Comparison of ENCODE assay signal across 23 mouse cellular contexts in the genomic region with DNA sequence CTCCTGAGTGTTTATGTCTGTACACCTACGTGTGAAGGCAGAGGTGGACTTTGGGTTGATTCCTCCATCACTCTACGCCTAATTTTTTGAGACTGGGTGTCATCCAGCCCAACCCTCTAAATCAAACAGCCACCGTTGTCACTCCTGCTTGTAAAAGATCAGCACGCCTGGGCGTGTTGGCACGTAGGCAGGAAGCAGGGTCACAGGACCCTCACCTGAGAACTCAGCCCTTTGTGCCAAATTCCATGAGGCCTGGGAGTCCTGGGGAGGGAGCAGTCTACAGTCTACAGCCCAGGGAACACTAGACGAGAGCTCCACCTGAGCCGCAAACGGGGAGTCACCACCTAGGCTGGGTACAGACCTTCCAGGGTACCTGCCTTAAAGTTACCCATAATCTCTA. TPM values are rescaled to one million over a fixed set of nuclear protein-coding genes. Genes with fewer than 3 reads are reported as not detected.
DNase-seq lines count a peak whose midpoint lies in the region; ATAC-seq lines count a peak whose summit lies in the region.
"Had no signal": no experiment of that assay in that cellular context is flagged by ENCODE, and none has a peak within 500 bp of the region (broad histone marks: within the 10 kb centered on the region; RNA-seq: fewer than 3 reads in every experiment).

No protein-coding gene starts in this region.

- H3K36me3 ChIP-seq in heart, embryonic 11.5 days (ENCODE audit: control insufficient read depth, insufficient read depth, low read length): peaks cover 3% of the 10 kb centered on the region; the same call in 1 of the 2 replicates
- H3K36me3 ChIP-seq in kidney, embryonic 14.5 days (ENCODE audit: control insufficient read depth, insufficient read depth, low read length): no peaks in the 10 kb centered on the region
- 0 out of 2 replicates have a peak, but pooled peaks cover 6% of the 10 kb centered on the region for H3K36me3 ChIP-seq in stomach, embryonic 16.5 days (ENCODE audit: control insufficient read depth, insufficient read depth, low read length)

- no peaks in the 10 kb centered on the region for H3K9me3 ChIP-seq in heart, embryonic 11.5 days (replicated peaks; ENCODE audit: control insufficient read depth, low read length)
- H3K9me3 ChIP-seq in kidney, embryonic 14.5 days (ENCODE audit: control insufficient read depth, low read length): no peaks in the 10 kb centered on the region
- no peaks in the 10 kb centered on the region for H3K9me3 ChIP-seq in stomach, embryonic 16.5 days (replicated peaks; ENCODE audit: control insufficient read depth, low read length)
- H3K9me3 ChIP-seq: limb, embryonic 13.5 days had no signal

- no peak overlapping the region for H3K4me3 ChIP-seq in heart, embryonic 11.5 days (ENCODE audit: low read depth, low read length)
- H3K4me3 ChIP-seq in kidney, embryonic 14.5 days (ENCODE audit: low read length): no peak overlapping the region
- H3K4me3 ChIP-seq in stomach, embryonic 16.5 days (replicated peaks; ENCODE audit: low read length): no peak overlapping the region
- H3K4me3 ChIP-seq: limb, embryonic 13.5 days had no signal

- no peak overlapping the region for H3K9ac ChIP-seq in heart, embryonic 11.5 days (ENCODE audit: low read depth, low read length)
- no peak overlapping the region for H3K9ac ChIP-seq in kidney, embryonic 14.5 days (ENCODE audit: low read depth, low read length)
- H3K9ac ChIP-seq in stomach, embryonic 16.5 days (ENCODE audit: low read length): no peak overlapping the region
- H3K9ac ChIP-seq: limb, embryonic 13.5 days had no signal

- peak; percentile 92 for DNase-seq in heart, adult 11 months
- no peak for DNase-seq in kidney, postnatal 4 days
- DNase-seq in urinary bladder, postnatal 14 days (ENCODE audit: low spot score): peak; percentile 50
- DNase-seq in urinary bladder, postnatal 10 days (ENCODE audit: low spot score): no peak
- no peak for DNase-seq in gastrocnemius, postnatal 14 days
- DNase-seq: adrenal gland, adult 2 months; cerebellum, postnatal 14 days; kidney, adult 11 months; kidney, postnatal 14 days; layer of hippocampus, adult 9-11 months; lung, adult 2 months; right cerebral cortex, adult 18-20 months; thymus, adult 2 months had no signal

- no peak overlapping the region for H3K4me2 ChIP-seq in heart, embryonic 11.5 days
- H3K4me2 ChIP-seq in kidney, embryonic 14.5 days (replicated peaks; ENCODE audit: low read depth, low read length): no peak overlapping the region
- H3K4me2 ChIP-seq in stomach, embryonic 16.5 days (ENCODE audit: low read depth, low read length): no peak overlapping the region
- H3K4me2 ChIP-seq: limb, embryonic 13.5 days had no signal

- H3K27me3 ChIP-seq in heart, embryonic 11.5 days (ENCODE audit: control insufficient read depth, insufficient read depth, low read length): no peaks in the 10 kb centered on the region
- 0 out of 2 replicates have a peak, but pooled peaks cover 2% of the 10 kb centered on the region for H3K27me3 ChIP-seq in kidney, embryonic 14.5 days (ENCODE audit: control insufficient read depth, insufficient read depth, low read length)
- no peaks in the 10 kb centered on the region for H3K27me3 ChIP-seq in stomach, embryonic 16.5 days (ENCODE audit: control insufficient read depth, insufficient read depth, low read length)
- H3K27me3 ChIP-seq: CH12.LX; limb, embryonic 13.5 days had no signal

- peaks cover 16% of the 10 kb centered on the region; the same call in 1 of the 2 replicates for H3K4me1 ChIP-seq in heart, embryonic 11.5 days (ENCODE audit: control insufficient read depth, insufficient read depth, low read length)
- no peaks in the 10 kb centered on the region for H3K4me1 ChIP-seq in kidney, embryonic 14.5 days (ENCODE audit: control insufficient read depth, insufficient read depth, low read length)
- H3K4me1 ChIP-seq in stomach, embryonic 16.5 days (ENCODE audit: control insufficient read depth, insufficient read depth, low read length): no peaks in the 10 kb centered on the region; the same call in 1 of the 2 replicates

- no peak for ATAC-seq in heart, embryonic 11.5 days (replicated peaks; ENCODE audit: insufficient number of reproducible peaks, low FRiP score, low TSS enrichment)
- ATAC-seq in kidney, embryonic 14.5 days (ENCODE audit: low FRiP score, low TSS enrichment): 0 out of 2 replicates have a peak, but pooled peaks have one; percentile 29
- peak; percentile 50; the same call in 1 of the 2 replicates for ATAC-seq in stomach, embryonic 16.5 days (ENCODE audit: insufficient read depth, low FRiP score)

- intact Hi-C loops in gastrocnemius, postnatal 14 days (cut with DNase I; ENCODE audit: low total_unique reads): loop anchor here (5.0 kb wide), 1 partner anchor 104 kb away; no protein-coding TSS in a partner anchor

- H3K27ac ChIP-seq in heart, embryonic 11.5 days (ENCODE audit: low read depth, low read length): no peak overlapping the region
- no peak overlapping the region for H3K27ac ChIP-seq in kidney, embryonic 14.5 days (ENCODE audit: low read depth, low read length)
- H3K27ac ChIP-seq in stomach, embryonic 16.5 days (ENCODE audit: low read length): peak overlapping the region; percentile 49
- H3K27ac ChIP-seq: limb, embryonic 13.5 days had no signal

- 84% methylated on average over 9 of the region's 9 CpGs for WGBS in heart, embryonic 11.5 days (ENCODE audit: insufficient replicate concordance)
- 82% methylated on average over 9 of the region's 9 CpGs for WGBS in kidney, embryonic 14.5 days
- 66% methylated on average over 9 of the region's 9 CpGs for whole genome bisulfite sequencing in stomach, embryonic 16.5 days

RNA-seq across cellular contexts. Expression of a gene that starts 10.2 kb away (rescaled TPM):
- 115 and 145 TPM in 2 replicates for polyA plus RNA-seq in heart, embryonic 11.5 days (2014; fragmentation: Nextera tagmentation; extraction: Ambion mirVana)
- polyA plus RNA-seq in kidney, embryonic 14.5 days (2014; fragmentation: Nextera tagmentation; extraction: Ambion mirVana): 13.0 and 13.7 TPM in 2 replicates
- 125 and 143 TPM in 2 replicates for polyA plus RNA-seq in stomach, embryonic 16.5 days (2015; fragmentation: Nextera tagmentation; extraction: Ambion mirVana)
- 1,000 to 10,000 TPM in 1 of 2 experiments, 100 to 1,000 TPM in 1; 964 to 1,110 TPM for total RNA-seq in gastrocnemius, postnatal 14 days (2021)

RNA-seq across cellular contexts. Expression of a gene that starts 11.1 kb away (rescaled TPM):
- polyA plus RNA-seq in heart, embryonic 11.5 days (2014; fragmentation: Nextera tagmentation; extraction: Ambion mirVana): 0.17 and 0.31 TPM in 2 replicates
- polyA plus RNA-seq in kidney, embryonic 14.5 days (2014; fragmentation: Nextera tagmentation; extraction: Ambion mirVana): 0.18 and 0.33 TPM in 2 replicates
- polyA plus RNA-seq in stomach, embryonic 16.5 days (2015; fragmentation: Nextera tagmentation; extraction: Ambion mirVana): 0.89 and 0.98 TPM in 2 replicates
- under 1 TPM; 0.31 to 0.37 TPM for total RNA-seq in gastrocnemius, postnatal 14 days (2021)
- total RNA-seq: hematopoietic stem cell, adult 5-6 weeks had no signal

RNA-seq across cellular contexts. Expression of a gene that starts 14.4 kb away (rescaled TPM):
- not detected in 2 replicates for polyA plus RNA-seq in heart, embryonic 11.5 days (2014; fragmentation: Nextera tagmentation; extraction: Ambion mirVana)
- polyA plus RNA-seq in kidney, embryonic 14.5 days (2014; fragmentation: Nextera tagmentation; extraction: Ambion mirVana): not detected in 2 replicates
- polyA plus RNA-seq in stomach, embryonic 16.5 days (2015; fragmentation: Nextera tagmentation; extraction: Ambion mirVana): not detected in 2 replicates
- total RNA-seq in gastrocnemius, postnatal 14 days (2021): under 1 TPM in 1 of 2 experiments, not detected in 1; 0.35 TPM
- total RNA-seq: adrenal gland, adult 2 months; CH12.LX; heart, adult 18-20 months; hematopoietic stem cell, adult 5-6 weeks had no signal
- polyA plus RNA-seq: adrenal gland, adult 2 months; forebrain, embryonic 16.5 days; limb, embryonic 13.5 days; lung, adult 2 months; small intestine, adult 2 months; thymus, adult 2 months had no signal

RNA-seq across cellular contexts. Expression of a gene that starts 18.8 kb away (rescaled TPM):
- polyA plus RNA-seq in heart, embryonic 11.5 days (2014; fragmentation: Nextera tagmentation; extraction: Ambion mirVana): not detected in 2 replicates
- polyA plus RNA-seq in kidney, embryonic 14.5 days (2014; fragmentation: Nextera tagmentation; extraction: Ambion mirVana): not detected in 2 replicates
- not detected in 2 replicates for polyA plus RNA-seq in stomach, embryonic 16.5 days (2015; fragmentation: Nextera tagmentation; extraction: Ambion mirVana)
- not detected for total RNA-seq in gastrocnemius, postnatal 14 days (2021)
- total RNA-seq: adrenal gland, adult 2 months; CH12.LX; gastrocnemius, adult 18-20 months; heart, adult 18-20 months; hematopoietic stem cell, adult 5-6 weeks had no signal
- polyA plus RNA-seq: adrenal gland, adult 2 months; forebrain, embryonic 16.5 days; limb, embryonic 13.5 days; lung, adult 2 months; small intestine, adult 2 months; thymus, adult 2 months had no signal

RNA-seq across cellular contexts. Expression of a gene that starts 19.1 kb away (rescaled TPM):
- polyA plus RNA-seq in heart, embryonic 11.5 days (2014; fragmentation: Nextera tagmentation; extraction: Ambion mirVana): 41.9 and 46.9 TPM in 2 replicates
- polyA plus RNA-seq in kidney, embryonic 14.5 days (2014; fragmentation: Nextera tagmentation; extraction: Ambion mirVana): 42.3 and 56.6 TPM in 2 replicates
- 49.7 and 57.7 TPM in 2 replicates for polyA plus RNA-seq in stomach, embryonic 16.5 days (2015; fragmentation: Nextera tagmentation; extraction: Ambion mirVana)
- total RNA-seq in gastrocnemius, postnatal 14 days (2021): 10 to 100 TPM in 1 of 2 experiments, 1 to 10 TPM in 1; 8.3 to 13.1 TPM

Comparison
In these comparisons a context has a peak if more than half of its experiments do, and no peak if none do; other contexts are left out.
1. DNase-seq: peak in heart, adult 11 months (single experiment) and urinary bladder, postnatal 14 days (single experiment); none in kidney, postnatal 4 days (0 of 2), urinary bladder, postnatal 10 days (single experiment) and gastrocnemius, postnatal 14 days (single experiment).